Mouse (Mus musculus) ovary, adult 2 months (tissue): ENCODE data around the gene Bad. TPM values are rescaled to one million over a fixed set of nuclear protein-coding genes. Genes with fewer than 3 reads are reported as not detected.

Experiments used
- polyA plus RNA-seq: library from polyadenylated mRNA; depleted of rRNA; stranded (reverse); fragments of >200 nt; gene quantifications from 2 replicates; pipeline ENCODE4 v1.2.3, GENCODE M21; 2012; rRNA removed

Bad gene
- polyA plus RNA-seq, 1 experiment = 113 TPM

Other genes with a start within 250 kb of the Bad start
- gene Rps6ka4, start 101.2 kb upstream of the Bad start, polyA plus RNA-seq = 48.4 and 58.2 TPM in 2 replicates
- gene Ccdc88b, start 83.7 kb upstream of the Bad start, polyA plus RNA-seq = 9.2 and 14.4 TPM in 2 replicates
- 136 and 165 TPM in 2 replicates for gene Trmt112, start 32.2 kb upstream of the Bad start, polyA plus RNA-seq
- gene Prdx5, start 31.8 kb upstream of the Bad start, polyA plus RNA-seq = 81.1 and 89.3 TPM in 2 replicates
- gene Esrra, start 20.0 kb upstream of the Bad start, polyA plus RNA-seq = 41.5 and 54.3 TPM in 2 replicates
- gene Catsperz, start 16.5 kb upstream of the Bad start, polyA plus RNA-seq = 0.67 and 0.96 TPM in 2 replicates
- gene Kcnk4, start 7.3 kb upstream of the Bad start, polyA plus RNA-seq = 0.31 and 0.43 TPM in 2 replicates
- 149 and 153 TPM in 2 replicates for gene Gpr137, start 619 bp downstream of the Bad start, polyA plus RNA-seq
- gene Ppp1r14b, start 33.1 kb downstream of the Bad start, polyA plus RNA-seq = 195 and 257 TPM in 2 replicates
- gene Plcb3, start 34.6 kb downstream of the Bad start, polyA plus RNA-seq = 124 and 128 TPM in 2 replicates
- gene Fkbp2, start 38.6 kb downstream of the Bad start, polyA plus RNA-seq = 38.2 and 48.3 TPM in 2 replicates
- gene Vegfb, start 45.8 kb downstream of the Bad start, polyA plus RNA-seq = 69.8 and 79.7 TPM in 2 replicates
- gene Dnajc4, start 50.7 kb downstream of the Bad start, polyA plus RNA-seq = 42.1 and 55.2 TPM in 2 replicates
- 59.8 and 60.4 TPM in 2 replicates for gene Nudt22, start 54.3 kb downstream of the Bad start, polyA plus RNA-seq
- 12.4 TPM in 2 replicates for gene Trpt1, start 54.3 kb downstream of the Bad start, polyA plus RNA-seq
- gene Fermt3, start 77.6 kb downstream of the Bad start, polyA plus RNA-seq = 12.7 and 13.1 TPM in 2 replicates
- 63.8 and 71.7 TPM in 2 replicates for gene Stip1, start 98.1 kb downstream of the Bad start, polyA plus RNA-seq
- 50.2 and 54.3 TPM in 2 replicates for gene Macrod1, start 114.9 kb downstream of the Bad start, polyA plus RNA-seq
- 5.2 and 5.6 TPM in 2 replicates for gene Flrt1, start 163.9 kb downstream of the Bad start, polyA plus RNA-seq